Comparison of ENCODE assay signal across 7 mouse cellular contexts in genomic region chr2:32876490-32877302, GRCm38 (mm10). TPM values are rescaled to one million over a fixed set of nuclear protein-coding genes. Genes with fewer than 3 reads are reported as not detected.
DNase-seq lines count a peak whose midpoint lies in the region; ATAC-seq lines count a peak whose summit lies in the region.

No protein-coding gene starts in this region.

- ATAC-seq in lung, embryonic 15.5 days (ENCODE audit: borderline replicate concordance, extremely low read depth, low FRiP score, low TSS enrichment): no peak
- no peak for ATAC-seq in embryonic facial prominence, embryonic 13.5 days (ENCODE audit: insufficient number of reproducible peaks, insufficient read depth, low FRiP score, low TSS enrichment, low read depth)
- ATAC-seq in intestine, embryonic 16.5 days: peak; percentile 38
- ATAC-seq in midbrain, embryonic 13.5 days: peak; percentile 29

- DNase-seq in lung, postnatal 36 days: no peak
- no peak for DNase-seq in left cerebral cortex, adult 11 months (ENCODE audit: low spot score)
- DNase-seq in Muller cell, postnatal 12 days (ENCODE audit: inconsistent ontology term): no peak

- peak overlapping the region; percentile 93 for H3K27ac ChIP-seq in lung, embryonic 15.5 days
- peak overlapping the region; percentile 90 for H3K27ac ChIP-seq in embryonic facial prominence, embryonic 13.5 days
- peak overlapping the region; percentile 77 for H3K27ac ChIP-seq in intestine, embryonic 16.5 days (ENCODE audit: low read length)
- H3K27ac ChIP-seq in midbrain, embryonic 13.5 days: peak overlapping the region; percentile 96

- under 1% methylated on average over 20 of the region's 20 CpGs for WGBS in lung, embryonic 15.5 days
- WGBS in embryonic facial prominence, embryonic 13.5 days: 2% methylated on average over 20 of the region's 20 CpGs
- WGBS in intestine, embryonic 16.5 days: 2% methylated on average over 20 of the region's 20 CpGs
- 2% methylated on average over 20 of the region's 20 CpGs for WGBS in midbrain, embryonic 13.5 days

- H3K36me3 ChIP-seq in lung, embryonic 15.5 days: no peaks in the 10 kb centered on the region
- no peaks in the 10 kb centered on the region for H3K36me3 ChIP-seq in embryonic facial prominence, embryonic 13.5 days
- no peaks in the 10 kb centered on the region for H3K36me3 ChIP-seq in intestine, embryonic 16.5 days (ENCODE audit: control insufficient read depth, insufficient read depth, low read length)
- H3K36me3 ChIP-seq in midbrain, embryonic 13.5 days: no peaks in the 10 kb centered on the region

- H3K27me3 ChIP-seq in lung, embryonic 15.5 days: no peaks in the 10 kb centered on the region
- H3K27me3 ChIP-seq in embryonic facial prominence, embryonic 13.5 days: no peaks in the 10 kb centered on the region
- H3K27me3 ChIP-seq in intestine, embryonic 16.5 days (replicated peaks; ENCODE audit: control insufficient read depth, insufficient read depth, low read length): no peaks in the 10 kb centered on the region
- H3K27me3 ChIP-seq in midbrain, embryonic 13.5 days: no peaks in the 10 kb centered on the region

- peak overlapping the region; percentile 83 for H3K4me3 ChIP-seq in lung, embryonic 15.5 days
- H3K4me3 ChIP-seq in embryonic facial prominence, embryonic 13.5 days: peak overlapping the region; percentile 87
- peak overlapping the region; percentile 83 for H3K4me3 ChIP-seq in intestine, embryonic 16.5 days (ENCODE audit: low read length)
- peak overlapping the region; percentile 72 for H3K4me3 ChIP-seq in midbrain, embryonic 13.5 days (replicated peaks)

- H3K4me1 ChIP-seq in lung, embryonic 15.5 days: peaks cover 68% of the 10 kb centered on the region
- peaks cover 66% of the 10 kb centered on the region for H3K4me1 ChIP-seq in embryonic facial prominence, embryonic 13.5 days
- peaks cover 64% of the 10 kb centered on the region for H3K4me1 ChIP-seq in intestine, embryonic 16.5 days (ENCODE audit: control insufficient read depth, insufficient read depth, low read length)
- H3K4me1 ChIP-seq in midbrain, embryonic 13.5 days (replicated peaks): peaks cover 70% of the 10 kb centered on the region

- H3K9ac ChIP-seq in lung, embryonic 15.5 days: peak overlapping the region; percentile 92
- H3K9ac ChIP-seq in embryonic facial prominence, embryonic 13.5 days: peak overlapping the region; percentile 94
- peak overlapping the region; percentile 88 for H3K9ac ChIP-seq in intestine, embryonic 16.5 days (ENCODE audit: low read depth, low read length)
- H3K9ac ChIP-seq in midbrain, embryonic 13.5 days (replicated peaks): peak overlapping the region; percentile 93

- H3K4me2 ChIP-seq in lung, embryonic 15.5 days: peak overlapping the region; percentile 75
- H3K4me2 ChIP-seq in embryonic facial prominence, embryonic 13.5 days: peak overlapping the region; percentile 84
- H3K4me2 ChIP-seq in intestine, embryonic 16.5 days (ENCODE audit: low read depth, low read length): peak overlapping the region; percentile 78
- H3K4me2 ChIP-seq in midbrain, embryonic 13.5 days (replicated peaks): peak overlapping the region; percentile 76

- no peaks in the 10 kb centered on the region for H3K9me3 ChIP-seq in lung, embryonic 15.5 days
- H3K9me3 ChIP-seq in embryonic facial prominence, embryonic 13.5 days: no peaks in the 10 kb centered on the region
- H3K9me3 ChIP-seq in intestine, embryonic 16.5 days (ENCODE audit: control insufficient read depth, low read length): no peaks in the 10 kb centered on the region
- H3K9me3 ChIP-seq in midbrain, embryonic 13.5 days: no peaks in the 10 kb centered on the region

RNA-seq across cellular contexts. Expression of gene Fam129b, which starts 0.8 kb away (rescaled TPM):
- 114 and 117 TPM in 2 replicates for polyA plus RNA-seq in lung, embryonic 15.5 days (2015; fragmentation: Nextera tagmentation; extraction: Ambion mirVana)
- 57.2 and 59.2 TPM in 2 replicates for polyA plus RNA-seq in embryonic facial prominence, embryonic 13.5 days (2015; fragmentation: Nextera tagmentation; extraction: Ambion mirVana)
- 35.4 and 37.8 TPM in 2 replicates for polyA plus RNA-seq in intestine, embryonic 16.5 days (2015; fragmentation: Nextera tagmentation; extraction: Ambion mirVana)
- polyA plus RNA-seq in midbrain, embryonic 13.5 days (2015; fragmentation: Nextera tagmentation; extraction: Ambion mirVana): 20.9 and 27.5 TPM in 2 replicates

RNA-seq across cellular contexts. Expression of gene Stxbp1, which starts 29.7 kb away (rescaled TPM):
- 21.0 and 22.3 TPM in 2 replicates for polyA plus RNA-seq in lung, embryonic 15.5 days (2015; fragmentation: Nextera tagmentation; extraction: Ambion mirVana)
- polyA plus RNA-seq in embryonic facial prominence, embryonic 13.5 days (2015; fragmentation: Nextera tagmentation; extraction: Ambion mirVana): 18.1 and 22.8 TPM in 2 replicates
- polyA plus RNA-seq in intestine, embryonic 16.5 days (2015; fragmentation: Nextera tagmentation; extraction: Ambion mirVana): 18.1 TPM in 2 replicates
- polyA plus RNA-seq in midbrain, embryonic 13.5 days (2015; fragmentation: Nextera tagmentation; extraction: Ambion mirVana): 165 and 168 TPM in 2 replicates

Comparison
In these comparisons a context has a peak if more than half of its experiments do, and no peak if none do; other contexts are left out.
1. ATAC-seq: peak in intestine, embryonic 16.5 days (single experiment) and midbrain, embryonic 13.5 days (single experiment); none in lung, embryonic 15.5 days (single experiment) and embryonic facial prominence, embryonic 13.5 days (single experiment).
2. Peak in every context shown above with its lines, with median percentiles within 50 percentile points of each other: H3K27ac ChIP-seq, H3K4me2 ChIP-seq, H3K4me3 ChIP-seq and H3K9ac ChIP-seq.